Mouse (Mus musculus): ENCODE measurements around the gene Scml4.

Scml4 gene

GRCm38 (mm10) chr10:42945316-42945715 lies 85.1 kb downstream of the Scml4 start:
- no peak for DNase-seq (ENCODE audit: extremely low read depth, low read depth, low spot score)

DNA sequence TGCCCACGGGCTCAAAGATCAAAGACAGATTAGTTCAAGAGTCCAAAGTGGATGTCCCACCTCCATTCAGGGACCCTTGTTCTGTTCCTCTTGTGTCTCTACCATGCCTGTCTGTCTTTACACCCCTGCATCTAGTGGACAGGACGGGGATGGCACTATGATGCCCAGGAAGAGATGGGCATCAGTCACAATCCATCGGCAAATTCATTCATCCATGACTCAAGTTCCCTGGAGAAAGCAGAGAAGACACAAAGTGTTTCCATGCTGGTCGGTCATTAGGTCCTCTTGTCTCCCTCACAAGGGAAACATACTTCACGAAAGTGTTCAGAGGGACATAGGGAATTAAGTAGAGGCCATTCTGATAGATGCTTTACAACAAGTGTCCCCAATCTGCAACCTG lies 87.2 kb downstream of the Scml4 start:
- no peak for DNase-seq (ENCODE audit: extremely low read depth, low read depth, low spot score)

DNA sequence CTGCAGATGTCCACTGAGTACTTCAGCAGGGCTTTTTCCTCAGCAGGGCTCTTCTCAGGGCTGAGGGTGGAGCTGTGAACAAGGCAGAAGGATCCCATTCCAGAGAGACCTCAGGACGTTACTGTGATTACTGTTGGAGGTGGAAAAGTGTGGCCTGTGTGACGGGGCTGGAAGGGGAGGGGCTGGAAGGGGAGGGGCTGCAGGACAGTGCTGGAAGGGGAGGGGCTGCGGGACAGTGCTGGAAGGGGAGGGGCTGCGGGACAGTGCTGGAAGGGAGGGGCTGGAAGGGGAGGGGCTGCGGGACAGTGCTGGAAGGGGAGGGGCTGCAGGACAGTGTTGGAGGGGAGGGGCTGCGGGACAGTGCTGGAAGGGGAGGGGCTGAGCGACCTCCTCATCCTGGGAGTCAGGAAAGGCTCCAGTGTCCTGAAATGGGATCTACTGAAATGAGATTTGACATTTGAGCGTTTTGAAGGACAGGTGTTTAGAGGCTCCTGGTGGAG lies 90.1 kb downstream of the Scml4 start:
- DNase-seq (ENCODE audit: extremely low read depth, low read depth, low spot score) = no peak

DNA sequence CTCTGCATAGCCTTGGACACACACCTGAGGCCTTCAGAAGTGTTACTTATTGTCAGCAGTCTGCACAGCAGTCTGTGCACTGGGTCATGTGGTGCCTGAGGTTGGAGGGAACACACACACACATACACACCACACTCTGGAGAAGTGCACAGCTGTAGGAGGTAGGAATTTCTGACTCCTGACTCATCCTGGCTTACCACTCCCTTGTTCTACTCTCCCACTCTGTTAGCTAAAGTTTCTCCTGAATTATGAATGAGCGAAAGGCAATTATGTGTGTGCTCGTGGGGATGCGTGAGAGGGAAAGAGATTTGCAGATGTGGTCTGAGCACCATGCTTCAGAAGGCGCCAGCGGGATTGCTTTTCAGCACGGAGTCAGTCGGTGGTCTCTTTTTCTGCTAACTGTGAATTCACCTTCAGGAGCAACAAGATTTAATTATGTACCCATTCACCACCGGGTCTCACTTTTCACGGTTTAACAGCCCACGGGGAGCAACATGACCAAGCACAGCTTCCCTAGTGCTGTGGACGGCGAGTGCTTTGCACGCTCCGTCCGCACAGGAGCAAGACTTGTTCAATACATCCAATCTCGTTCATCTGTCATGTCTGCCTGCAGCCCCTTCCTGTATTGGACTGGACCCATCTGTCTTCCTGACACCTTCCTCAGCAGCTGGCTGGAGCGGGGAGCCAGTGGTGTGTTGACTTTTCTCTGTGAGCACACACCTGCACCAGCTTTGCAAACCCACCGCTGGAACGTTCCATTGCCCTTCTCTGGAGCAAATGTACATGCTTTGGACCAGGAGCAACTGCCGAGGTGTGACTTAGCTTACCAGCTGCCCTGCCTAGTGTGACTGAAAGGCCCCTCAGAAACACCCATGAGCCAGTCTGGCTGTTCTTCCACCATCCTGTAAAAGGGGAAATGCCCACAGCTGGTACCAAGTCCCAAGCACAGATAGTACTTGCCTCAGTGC lies 91.2 kb downstream of the Scml4 start:
- no peak for DNase-seq (ENCODE audit: extremely low read depth, low read depth, low spot score)

DNA sequence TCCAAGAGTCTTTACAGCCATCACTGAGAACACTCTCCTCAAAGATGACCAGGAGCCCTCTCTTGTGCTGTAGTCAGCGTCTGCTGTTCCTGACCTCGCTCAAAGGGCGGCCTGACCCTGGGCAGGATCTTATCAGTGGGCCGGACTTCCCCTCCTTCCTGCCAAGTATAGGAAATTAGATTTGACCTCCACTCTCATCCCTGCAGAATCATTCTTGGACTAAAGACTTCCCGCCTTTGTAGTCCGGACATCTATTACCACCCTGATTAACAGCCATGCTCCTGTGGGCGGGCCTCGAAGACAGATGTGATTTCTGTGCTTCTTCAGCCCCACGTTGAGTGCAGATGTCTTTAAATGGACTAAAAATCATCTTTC lies 91.9 kb downstream of the Scml4 start:
- no peak for DNase-seq (ENCODE audit: extremely low read depth, low read depth, low spot score)

DNA sequence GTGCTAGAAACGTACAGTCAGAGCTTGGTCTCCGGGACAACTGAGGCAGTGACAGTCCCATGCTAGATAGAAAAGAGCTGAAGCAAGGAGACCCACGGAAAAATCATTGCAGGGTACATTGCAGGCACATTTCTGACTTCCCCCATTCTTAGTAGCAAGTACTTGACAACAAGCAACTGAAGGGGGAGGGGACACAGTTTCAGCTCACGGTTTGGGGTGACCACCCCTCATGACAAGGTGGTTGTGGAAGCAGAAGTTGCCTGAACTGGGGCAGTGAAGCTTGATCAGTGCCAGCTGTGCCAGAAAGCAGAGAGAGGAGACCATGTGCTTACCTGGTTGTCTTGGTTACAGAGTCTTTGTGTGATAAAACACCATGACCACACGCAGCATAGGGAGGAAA lies 93.4 kb downstream of the Scml4 start:
- DNase-seq (ENCODE audit: extremely low read depth, low read depth, low spot score) = no peak

DNA sequence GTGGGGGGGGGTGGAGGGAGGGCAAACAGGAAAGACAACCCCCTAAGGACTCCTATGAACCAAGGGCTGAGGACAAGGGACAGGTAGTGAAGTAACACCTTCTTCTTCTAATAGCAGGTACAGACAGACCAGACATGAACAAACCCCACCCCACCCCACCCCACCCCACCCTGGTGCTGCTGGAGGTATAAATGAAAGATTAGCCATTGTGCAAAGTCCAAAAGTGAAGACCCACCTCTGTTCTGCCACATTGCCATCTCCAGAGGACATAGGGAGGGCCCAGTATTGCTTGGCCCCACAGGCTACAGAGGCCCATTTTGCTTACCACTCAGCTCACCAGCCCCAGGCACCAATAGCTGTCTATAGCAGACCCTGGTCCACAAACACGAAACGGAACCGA lies 95.0 kb downstream of the Scml4 start:
- no peak for DNase-seq (ENCODE audit: extremely low read depth, low read depth, low spot score)

GRCm38 (mm10) chr10:42957881-42958651 lies 97.9 kb downstream of the Scml4 start:
- DNase-seq (ENCODE audit: extremely low read depth, low read depth, low spot score) = no peak

- DNase-seq (ENCODE audit: extremely low read depth, low read depth, low spot score) = no peak
Observed at GRCm38 (mm10) chr10:42958686-42959085, 98.5 kb downstream of the Scml4 start.

- DNase-seq (ENCODE audit: extremely low read depth, low read depth, low spot score) = no peak
Observed at GRCm38 (mm10) chr10:42961771-42962170, 101.6 kb downstream of the Scml4 start.

- no peak for DNase-seq (ENCODE audit: extremely low read depth, low read depth, low spot score)
Observed at GRCm38 (mm10) chr10:42962181-42962601, 102.0 kb downstream of the Scml4 start.

DNA sequence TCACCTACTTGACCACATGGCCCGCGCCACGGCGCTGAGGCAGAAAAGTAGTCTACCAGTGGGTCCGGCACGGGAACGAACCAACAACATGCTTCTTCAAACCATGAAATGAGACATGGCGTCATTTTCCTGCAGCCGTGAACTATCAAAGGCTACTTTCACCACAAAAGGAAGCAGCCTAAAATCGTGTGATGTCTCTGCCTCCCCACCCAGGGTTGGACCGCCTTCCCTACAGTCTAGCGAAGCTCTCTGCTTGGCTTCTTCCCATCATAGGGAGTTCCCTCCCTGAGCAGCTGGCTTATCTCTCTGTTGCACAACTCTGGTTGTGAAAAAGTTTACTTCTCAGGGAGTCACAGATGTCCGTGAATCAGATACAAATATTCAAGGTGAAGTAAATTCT lies 102.5 kb downstream of the Scml4 start:
- no peak for DNase-seq (ENCODE audit: extremely low read depth, low read depth, low spot score)

- no peak for DNase-seq (ENCODE audit: extremely low read depth, low read depth, low spot score)
Observed at GRCm38 (mm10) chr10:42963061-42963460, 102.9 kb downstream of the Scml4 start.

GRCm38 (mm10) chr10:42968332-42968731 lies 108.2 kb downstream of the Scml4 start:
- no peak for DNase-seq (ENCODE audit: extremely low read depth, low read depth, low spot score)

DNA sequence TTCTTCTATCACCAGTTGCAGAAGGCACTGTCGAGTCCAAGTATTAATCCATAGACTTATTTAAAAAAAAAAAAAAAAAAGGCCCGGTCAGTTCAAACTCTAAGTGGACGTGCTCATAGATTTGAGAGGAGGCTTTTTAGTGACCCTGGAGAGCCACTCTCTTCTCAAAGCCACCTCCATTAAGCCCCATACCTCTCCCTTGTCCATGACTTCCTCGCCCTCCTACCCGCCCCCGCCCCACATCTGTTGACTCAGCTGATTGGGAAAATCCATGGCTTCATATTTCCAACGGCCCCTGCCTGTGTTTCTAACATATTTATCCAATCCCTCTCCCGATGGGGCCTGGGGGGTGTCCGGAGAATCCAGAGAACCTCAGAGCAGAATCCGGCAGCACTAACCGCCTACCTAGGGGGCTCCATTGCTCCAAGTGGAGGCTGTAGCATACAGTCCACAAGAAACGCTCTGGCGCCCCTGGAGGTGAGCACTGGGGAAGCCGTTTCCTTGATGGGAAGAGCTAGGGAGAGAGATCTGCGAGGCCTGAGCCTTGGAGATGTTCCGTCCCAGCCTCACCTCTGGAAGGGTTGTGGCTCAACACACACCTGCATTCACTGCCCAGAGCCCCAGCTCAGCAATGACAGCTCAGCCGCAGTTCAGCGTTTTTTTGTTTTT lies 112.5 kb downstream of the Scml4 start:
- no peak for DNase-seq (ENCODE audit: extremely low read depth, low read depth, low spot score)

DNA sequence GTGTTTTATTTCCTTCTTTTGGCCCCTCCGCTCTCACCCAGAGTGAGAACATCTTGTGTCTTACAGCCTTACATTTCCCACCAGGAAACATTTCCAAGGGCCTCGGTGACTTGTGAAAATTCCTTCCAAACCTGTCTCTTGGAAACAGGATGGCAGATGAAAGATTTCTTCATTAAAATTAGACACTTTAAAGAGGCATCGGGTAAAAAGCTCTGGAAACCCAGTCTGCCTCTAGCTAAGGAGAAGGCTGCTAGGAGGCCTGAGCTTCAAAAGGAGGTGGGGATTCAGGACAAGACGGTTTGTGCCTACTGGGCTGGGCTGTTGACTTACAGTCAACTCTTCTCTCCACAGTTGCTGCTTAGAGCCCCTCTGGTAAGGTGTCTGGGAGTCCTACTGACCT lies 113.4 kb downstream of the Scml4 start:
- no peak for DNase-seq (ENCODE audit: extremely low read depth, low read depth, low spot score)

GRCm38 (mm10) chr10:42976577-42976976 lies 116.4 kb downstream of the Scml4 start:
- DNase-seq (ENCODE audit: extremely low read depth, low read depth, low spot score) = no peak

DNA sequence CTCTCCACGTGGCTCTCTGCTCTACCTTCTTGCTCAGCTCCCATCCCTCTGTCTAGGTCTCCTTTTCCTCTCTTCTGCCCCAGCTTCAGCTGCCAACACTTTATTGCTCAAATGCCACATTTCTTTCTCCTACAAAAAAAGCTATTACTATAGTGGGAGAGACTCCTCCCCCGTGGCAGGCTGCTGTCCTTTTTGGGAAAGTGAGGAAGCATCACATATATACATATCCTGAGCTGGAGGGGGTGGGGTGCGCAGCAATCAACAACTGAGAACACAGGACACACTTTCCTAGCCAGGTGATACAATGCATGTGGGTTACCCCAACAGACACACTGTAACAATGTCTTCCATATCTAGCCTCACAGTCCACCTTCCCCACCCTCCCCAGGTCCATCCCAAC lies 118.2 kb downstream of the Scml4 start:
- no peak for DNase-seq (ENCODE audit: extremely low read depth, low read depth, low spot score)

- DNase-seq (ENCODE audit: extremely low read depth, low read depth, low spot score) = no peak
Observed at GRCm38 (mm10) chr10:42980999-42981757, 121.0 kb downstream of the Scml4 start.

DNA sequence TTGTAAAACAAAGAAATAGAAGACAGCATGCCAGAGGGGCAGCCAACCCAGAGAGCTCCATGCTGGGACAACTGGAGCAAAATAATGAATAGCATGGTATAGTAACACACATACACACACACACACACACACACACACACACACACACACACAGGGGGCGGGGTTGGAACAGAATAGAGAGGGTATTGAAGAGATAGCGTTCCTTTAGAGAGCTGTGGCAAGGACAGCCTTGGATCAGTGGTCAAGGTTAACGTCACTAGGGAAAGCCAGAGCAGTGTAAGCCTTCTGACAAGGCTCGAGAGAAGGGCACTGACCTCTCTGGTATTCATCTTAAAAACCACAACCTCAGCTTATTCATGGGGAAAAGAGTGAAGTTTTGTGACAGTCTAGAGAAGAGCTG lies 124.7 kb downstream of the Scml4 start:
- no peak for DNase-seq (ENCODE audit: extremely low read depth, low read depth, low spot score)
